Mouse (Mus musculus): ENCODE measurements around the gene Zfp952. TPM values are rescaled to one million over a fixed set of nuclear protein-coding genes. Genes with fewer than 3 reads are reported as not detected.

The Zfp952 gene
- 1 to 10 TPM; 4.4 to 5.0 TPM for total RNA-seq (2021)
- long read RNA-seq, experiment 1, partial matches to known transcripts = 0 of 7 reads
- long read RNA-seq, experiment 1, other reads (novel, unspliced or antisense) = 3 of 7 reads
- long read RNA-seq, experiment 2, partial matches to known transcripts = 0 of 4 reads
- long read RNA-seq, experiment 2, other reads (novel, unspliced or antisense) = 1 of 4 reads

GRCm38 (mm10) chr17:32992699-32993474, at the start of gene Zfp952:
Zfp952 (plus strand) TSS chr17:32993129.
- H3K27ac ChIP-seq = peak within 1 kb of the TSS; percentile 90
- intact Hi-C loops (cut with DNase I) = no loop called here
- TF ChIP-seq CTCF (IDR thresholded peaks at IDR 0.05) = no peak
- peak; percentile 84 for DNase-seq
- peak within 1 kb of the TSS; percentile 93 for H3K4me3 ChIP-seq

- H3K27ac ChIP-seq = no peak overlapping the region
- intact Hi-C loops (cut with DNase I) = no loop called here
- no peak for TF ChIP-seq CTCF (IDR thresholded peaks at IDR 0.05)
- no peak overlapping the region for H3K4me3 ChIP-seq
- no peak for DNase-seq
These were observed 49.3 kb upstream of the Zfp952 start for GRCm38 (mm10) chr17:32943661-32944060.

- Histone ChIP-seq H3K27ac (no peak overlapping the region), H3K4me3 (no peak overlapping the region)
- no peak for DNase-seq
- TF ChIP-seq CTCF (IDR thresholded peaks at IDR 0.05) = peak; percentile 29; the same call in 1 of the 2 replicates
- intact Hi-C loops (cut with DNase I) = loop anchor here (5.0 kb wide), 1 partner anchor 172 kb away; no protein-coding TSS in a partner anchor
These were observed 48.4 kb upstream of the Zfp952 start for GRCm38 (mm10) chr17:32944402-32945035.

- DNase-seq = no peak
- peak overlapping the region; percentile 94 for H3K27ac ChIP-seq
- H3K4me3 ChIP-seq = peak overlapping the region; percentile 88
- TF ChIP-seq CTCF (IDR thresholded peaks at IDR 0.05) = no peak
- intact Hi-C loops (cut with DNase I) = loop anchor here (2.0 to 5.0 kb wide), 2 partner anchors 56 to 174 kb away; partner anchors contain the start of gene Zfp870
These were observed 46.2 kb upstream of the Zfp952 start for GRCm38 (mm10) chr17:32946716-32947115.

GRCm38 (mm10) chr17:32947215-32947914, 45.6 kb upstream of the Zfp952 start, which contains the start of gene Cyp4f13:
Cyp4f13 (minus strand) TSS chr17:32947402.
- intact Hi-C loops (cut with DNase I) = loop anchor here (2.0 to 5.0 kb wide), 2 partner anchors 57 to 175 kb away; partner anchors contain the start of gene Zfp870
- TF ChIP-seq CTCF (IDR thresholded peaks at IDR 0.05) = no peak
- H3K27ac ChIP-seq = peak within 1 kb of the TSS; percentile 94
- peak within 1 kb of the TSS; percentile 88 for H3K4me3 ChIP-seq
- peak; percentile 99 for DNase-seq

- Histone ChIP-seq H3K4me3 (no peak overlapping the region), H3K27ac (no peak overlapping the region)
- no peak for TF ChIP-seq CTCF (IDR thresholded peaks at IDR 0.05)
- no peak for DNase-seq
- intact Hi-C loops (cut with DNase I) = loop anchor here (5.0 kb wide), 1 partner anchor 313 kb away; no protein-coding TSS in a partner anchor
These were observed 42.8 kb upstream of the Zfp952 start for GRCm38 (mm10) chr17:32950136-32950535.

GRCm38 (mm10) chr17:32951006-32951405, 41.9 kb upstream of the Zfp952 start:
- no peak overlapping the region for H3K27ac ChIP-seq
- no peak overlapping the region for H3K4me3 ChIP-seq
- intact Hi-C loops (cut with DNase I) = loop anchor here (5.0 kb wide), 1 partner anchor 314 kb away; no protein-coding TSS in a partner anchor
- no peak for DNase-seq
- no peak for TF ChIP-seq CTCF (IDR thresholded peaks at IDR 0.05)

GRCm38 (mm10) chr17:32951441-32951840, 41.5 kb upstream of the Zfp952 start:
- H3K4me3 ChIP-seq = no peak overlapping the region; the same call in 1 of the 2 replicates
- intact Hi-C loops (cut with DNase I) = loop anchor here (5.0 kb wide), 1 partner anchor 314 kb away; no protein-coding TSS in a partner anchor
- peak; percentile 86 for DNase-seq
- TF ChIP-seq CTCF (IDR thresholded peaks at IDR 0.05) = peak; percentile 77
- H3K27ac ChIP-seq = no peak overlapping the region

GRCm38 (mm10) chr17:32965253-32965622, 27.7 kb upstream of the Zfp952 start:
- intact Hi-C loops (cut with DNase I) = loop anchor here (5.0 to 10.0 kb wide), 2 partner anchors 73 to 120 kb away; partner anchors contain the start of genes Zfp563 and Zfp870
- TF ChIP-seq CTCF (IDR thresholded peaks at IDR 0.05) = peak; percentile 48
- DNase-seq = peak; percentile 25

GRCm38 (mm10) chr17:32965623-32966290, 27.2 kb upstream of the Zfp952 start, which contains the start of gene Zfp472:
Zfp472 (plus strand) TSS chr17:32965814.
- no peak for TF ChIP-seq CTCF (IDR thresholded peaks at IDR 0.05)
- intact Hi-C loops (cut with DNase I) = loop anchor here (5.0 to 10.0 kb wide), 2 partner anchors 73 to 119 kb away; partner anchors contain the start of genes Zfp563 and Zfp870
- Histone ChIP-seq H3K27ac (peak within 1 kb of the TSS; percentile 86), H3K4me3 (peak within 1 kb of the TSS; percentile 89)
- DNase-seq = peak; percentile 88

More at GRCm38 (mm10) chr17:32965253-32965622, 27.7 kb upstream of the Zfp952 start:
- Histone ChIP-seq H3K4me3 (peak overlapping the region; percentile 89), H3K27ac (peak overlapping the region; percentile 86)

- Histone ChIP-seq H3K27ac (no peak overlapping the region), H3K4me3 (no peak overlapping the region)
- intact Hi-C loops (cut with DNase I) = no loop called here
- TF ChIP-seq CTCF (IDR thresholded peaks at IDR 0.05) = no peak
- DNase-seq = no peak
These were observed 11.6 kb upstream of the Zfp952 start for GRCm38 (mm10) chr17:32981361-32981760.

Data from gastrocnemius, adult 2 months (tissue).